Mouse (Mus musculus) intestine, postnatal 0 days (tissue): ENCODE measurements at regions not wholly inside any gene's neighbourhood (a gene's known extent, or its start where the extent isn't known, plus 50 kb on each side); places are given as distances from the start of the nearest gene placed in this dataset.

Experiments
- ATAC-seq: fragments of 200-750 bp; cut with Nextera tagmentation; 2 replicates; pipeline ENCODE4 v1.8.0; 2017; ENCODE audit warnings: mild to moderate bottlenecking, moderate TSS enrichment, moderate library complexity
- H3K27ac ChIP-seq: fragments of 300-500 bp; sonication (generic); 2 replicates; pipeline ENCODE4 v1.5.1; 2014; ENCODE audit warnings: mild to moderate bottlenecking, low read depth, low read length, moderate library complexity
- H3K27me3 ChIP-seq: fragments of 300-500 bp; sonication (generic); replicated peaks from 2 replicates; pipeline ENCODE4 v1.6.1; 2014; ENCODE audit warnings: low read length, mixed read lengths; ENCODE audit not compliant: control insufficient read depth, insufficient read depth
- H3K36me3 ChIP-seq: fragments of 300-500 bp; sonication (generic); 2 replicates; pipeline ENCODE4 v1.6.1; 2014; ENCODE audit warnings: mild to moderate bottlenecking, moderate library complexity; ENCODE audit not compliant: control insufficient read depth, insufficient read depth
- H3K4me1 ChIP-seq: fragments of 300-500 bp; sonication (generic); replicated peaks from 2 replicates; pipeline ENCODE4 v1.6.1; 2014; ENCODE audit warnings: antibody characterized with exemption, low read length, mixed read lengths; ENCODE audit not compliant: control insufficient read depth, insufficient read depth
- H3K4me2 ChIP-seq: fragments of 300-500 bp; sonication (generic); replicated peaks from 2 replicates; pipeline ENCODE4 v1.6.1; 2014; ENCODE audit warnings: low read depth, mild to moderate bottlenecking, moderate library complexity
- H3K4me3 ChIP-seq: fragments of 300-500 bp; sonication (generic); 2 replicates; pipeline ENCODE4 v1.5.1; 2014; ENCODE audit warnings: low read depth, low read length
- H3K9ac ChIP-seq: fragments of 300-500 bp; sonication (generic); 2 replicates; pipeline ENCODE4 v1.6.1; 2014; ENCODE audit warnings: mild to moderate bottlenecking, low read depth, low read length
- H3K9me3 ChIP-seq: fragments of 300-500 bp; sonication (generic); 2 replicates; pipeline ENCODE4 v1.6.1; 2016; ENCODE audit warnings: mixed run types; ENCODE audit not compliant: control insufficient read depth
- CTCF ChIP-seq: sonication (generic); IDR thresholded peaks from 2 replicates; pipeline ENCODE4 v1.5.1; 2016; ENCODE audit warnings: low read depth, mild to moderate bottlenecking, control low read depth, antibody characterized with exemption, moderate library complexity
- WGBS: fragments of 180-500 bp; shearing (Covaris S2); extraction: QIAGEN DNeasy Blood & Tissue Kit; methylation state at CpG from one replicate; pipeline ENCODE4 v1.1.7; 2014; 5-methylcytosine and 5-hydroxymethylcytosine counted together

- no peaks in the 10 kb centered on the region for H3K36me3 ChIP-seq
- H3K9ac ChIP-seq: no peak overlapping the region
- no peak overlapping the region for H3K4me3 ChIP-seq
- 40% methylated on average over 8 of the region's 8 CpGs for WGBS
- no peak for TF ChIP-seq CTCF
- H3K9me3 ChIP-seq: no peaks in the 10 kb centered on the region
- no peak for ATAC-seq
- peak overlapping the region; percentile 66 for H3K4me2 ChIP-seq
- H3K27ac ChIP-seq: peak overlapping the region; percentile 30; the same call in 1 of the 2 replicates
- H3K4me1 ChIP-seq: no peaks in the 10 kb centered on the region
- no peaks in the 10 kb centered on the region for H3K27me3 ChIP-seq
Observed at GRCm38 (mm10) chr7:37362879-37363278, 410.6 kb downstream of the Zfp536 start.

DNA sequence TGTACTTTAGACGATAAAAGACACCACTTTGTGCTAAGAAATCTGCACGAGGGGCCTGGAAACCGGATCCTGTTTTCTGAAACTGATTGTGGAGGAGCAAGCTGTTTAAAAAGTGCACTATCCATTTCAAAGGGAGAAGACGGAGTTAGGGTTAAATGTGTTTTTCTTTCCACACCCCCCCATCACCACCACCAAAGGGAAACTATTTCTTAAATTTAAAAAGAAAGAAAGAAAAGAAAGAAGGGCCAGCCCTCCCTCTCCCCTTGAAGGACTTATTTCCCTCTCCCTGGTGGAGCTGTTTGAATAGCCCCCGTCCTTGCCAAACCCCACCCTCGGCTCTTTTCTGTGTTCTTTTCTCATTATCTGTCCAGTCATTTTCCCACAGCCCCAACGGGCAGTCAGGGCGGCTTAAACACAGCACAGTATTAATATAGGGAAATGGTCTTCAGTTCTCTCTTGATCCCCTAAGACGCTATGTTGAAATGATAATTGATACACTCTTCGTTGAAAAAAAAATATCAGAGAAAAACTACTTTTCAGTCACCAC lies 409.7 kb downstream of the Zfp536 start:
- no peak for TF ChIP-seq CTCF
- no peak overlapping the region for H3K4me2 ChIP-seq
- H3K9ac ChIP-seq: no peak overlapping the region

DNA sequence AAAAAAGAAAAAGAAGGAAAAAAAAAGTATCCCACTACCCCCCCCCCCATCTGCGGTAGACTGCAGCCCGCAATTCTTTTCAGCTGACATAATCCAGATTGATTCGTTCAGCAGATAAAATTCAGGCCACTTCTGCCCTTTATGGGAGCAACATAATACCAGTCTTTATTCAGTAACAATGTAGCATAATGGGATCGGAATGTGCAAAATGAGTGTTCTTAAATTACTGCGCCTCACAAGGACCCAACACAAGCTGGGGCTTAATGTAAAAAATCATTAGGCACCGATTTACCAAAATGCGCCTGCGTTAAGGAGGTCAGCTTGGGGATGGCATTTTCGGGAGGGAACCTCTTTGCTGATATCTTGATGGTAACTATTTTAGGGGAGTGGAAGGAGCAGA lies 409.2 kb downstream of the Zfp536 start:
- Histone ChIP-seq H3K9ac (no peak overlapping the region), H3K4me2 (no peak overlapping the region), H3K36me3 (no peaks in the 10 kb centered on the region), H3K4me1 (no peaks in the 10 kb centered on the region), H3K4me3 (no peak overlapping the region), H3K27me3 (no peaks in the 10 kb centered on the region), H3K27ac (no peak overlapping the region), H3K9me3 (no peaks in the 10 kb centered on the region)
- no peak for TF ChIP-seq CTCF
- ATAC-seq: no peak
- 52% methylated on average over 9 of the region's 9 CpGs for WGBS

More for the DNA sequence above, 409.7 kb downstream of the Zfp536 start:
- WGBS: 35% methylated on average over 10 of the region's 10 CpGs
- H3K4me3 ChIP-seq: no peak overlapping the region
- no peaks in the 10 kb centered on the region for H3K9me3 ChIP-seq
- H3K27ac ChIP-seq: no peak overlapping the region
- no peak for ATAC-seq
- no peaks in the 10 kb centered on the region for H3K4me1 ChIP-seq
- no peaks in the 10 kb centered on the region for H3K36me3 ChIP-seq
- no peaks in the 10 kb centered on the region for H3K27me3 ChIP-seq

DNA sequence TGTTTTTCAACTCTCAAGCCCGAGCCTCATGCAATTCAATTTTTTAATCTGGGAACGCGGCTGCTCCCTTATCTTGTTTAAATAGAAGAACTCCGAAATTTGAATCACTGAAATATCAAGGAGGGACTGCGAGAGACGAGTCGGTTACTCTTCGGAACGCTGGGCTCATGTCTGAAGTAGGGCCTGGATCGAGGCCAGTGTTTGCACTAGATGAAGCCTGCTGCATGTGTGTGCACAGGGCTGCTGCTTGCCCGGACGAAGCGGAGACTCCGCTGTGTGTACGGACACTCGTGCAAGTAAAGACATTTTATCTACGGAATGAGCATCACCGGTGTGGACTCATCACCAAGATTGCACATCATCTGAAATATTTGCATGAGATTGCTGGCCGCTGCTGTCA lies 407.4 kb downstream of the Zfp536 start:
- H3K4me3 ChIP-seq: no peak overlapping the region
- no peaks in the 10 kb centered on the region for H3K36me3 ChIP-seq
- H3K4me2 ChIP-seq: no peak overlapping the region
- no peak for ATAC-seq
- no peaks in the 10 kb centered on the region for H3K27me3 ChIP-seq
- H3K4me1 ChIP-seq: no peaks in the 10 kb centered on the region
- 57% methylated on average over 19 of the region's 19 CpGs for WGBS
- no peak for TF ChIP-seq CTCF
- H3K9me3 ChIP-seq: no peaks in the 10 kb centered on the region
- H3K27ac ChIP-seq: no peak overlapping the region
- no peak overlapping the region for H3K9ac ChIP-seq

- Histone ChIP-seq H3K4me2 (no peak overlapping the region), H3K9ac (no peak overlapping the region), H3K4me3 (no peak overlapping the region), H3K36me3 (no peaks in the 10 kb centered on the region), H3K9me3 (no peaks in the 10 kb centered on the region), H3K27me3 (no peaks in the 10 kb centered on the region), H3K27ac (no peak overlapping the region), H3K4me1 (no peaks in the 10 kb centered on the region)
- no peak for ATAC-seq
- WGBS: 72% methylated on average over 4 of the region's 4 CpGs
- peak; percentile 69 for TF ChIP-seq CTCF
Observed at GRCm38 (mm10) chr7:37369698-37370097, 403.7 kb downstream of the Zfp536 start.

GRCm38 (mm10) chr7:37373864-37374263 lies 399.6 kb downstream of the Zfp536 start:
- Histone ChIP-seq H3K36me3 (no peaks in the 10 kb centered on the region), H3K9ac (no peak overlapping the region), H3K4me2 (peak overlapping the region; percentile 27; the same call in 1 of the 2 replicates), H3K27me3 (no peaks in the 10 kb centered on the region), H3K9me3 (no peaks in the 10 kb centered on the region), H3K27ac (no peak overlapping the region), H3K4me3 (no peak overlapping the region), H3K4me1 (no peaks in the 10 kb centered on the region)
- peak; percentile 98 for TF ChIP-seq CTCF
- no peak for ATAC-seq
- 11% methylated on average over 11 of the region's 11 CpGs for WGBS

GRCm38 (mm10) chr7:37375044-37375443 lies 398.4 kb downstream of the Zfp536 start:
- Histone ChIP-seq H3K36me3 (no peaks in the 10 kb centered on the region), H3K27ac (no peak overlapping the region), H3K9ac (no peak overlapping the region), H3K4me1 (no peaks in the 10 kb centered on the region), H3K9me3 (no peaks in the 10 kb centered on the region), H3K4me3 (no peak overlapping the region), H3K4me2 (no peak overlapping the region), H3K27me3 (no peaks in the 10 kb centered on the region)
- WGBS: 81% methylated on average over 9 of the region's 9 CpGs
- TF ChIP-seq CTCF: no peak
- no peak for ATAC-seq
